ENCODE assay signal across 9 mouse cellular contexts in genomic region chr7:100886535-100886934, GRCm38 (mm10). TPM values are rescaled to one million over a fixed set of nuclear protein-coding genes. Genes with fewer than 3 reads are reported as not detected.
DNase-seq lines count a peak whose midpoint lies in the region; ATAC-seq and TF ChIP-seq lines count a peak whose summit lies in the region.
"Had no signal": no experiment of that assay in that cellular context is flagged by ENCODE, and none has a peak within 500 bp of the region (broad histone marks: within the 10 kb centered on the region; RNA-seq: fewer than 3 reads in every experiment).

No protein-coding gene starts in this region.

- H3K79me3 ChIP-seq in C2C12 (ENCODE audit: low read depth), result no peaks in the 10 kb centered on the region

- no peaks in the 10 kb centered on the region for H3K9me3 ChIP-seq in intestine, embryonic 14.5 days (ENCODE audit: control insufficient read depth, low read length)
- H3K9me3 ChIP-seq in intestine, embryonic 15.5 days, result no peaks in the 10 kb centered on the region
- H3K9me3 ChIP-seq: embryonic facial prominence, embryonic 15.5 days had no signal

- no peak overlapping the region for H3ac ChIP-seq in C2C12 (ENCODE audit: control insufficient read depth, insufficient read length, low read depth)

- no peak overlapping the region for H3K4me3 ChIP-seq in intestine, embryonic 14.5 days (ENCODE audit: low read depth, low read length)
- no peak overlapping the region for H3K4me3 ChIP-seq in intestine, embryonic 15.5 days (replicated peaks)
- H3K4me3 ChIP-seq in C2C12 (ENCODE audit: insufficient read depth, poor library complexity, severe bottlenecking), result no peak overlapping the region
- H3K4me3 ChIP-seq: embryonic facial prominence, embryonic 15.5 days had no signal

- no peak overlapping the region for H3K9ac ChIP-seq in intestine, embryonic 14.5 days (ENCODE audit: low read length)
- H3K9ac ChIP-seq in intestine, embryonic 15.5 days, result no peak overlapping the region
- H3K9ac ChIP-seq: embryonic facial prominence, embryonic 15.5 days had no signal

- no peaks in the 10 kb centered on the region for H3K27me3 ChIP-seq in intestine, embryonic 14.5 days (replicated peaks; ENCODE audit: control insufficient read depth, insufficient read depth, low read length)
- H3K27me3 ChIP-seq in intestine, embryonic 15.5 days (replicated peaks), result no peaks in the 10 kb centered on the region
- H3K27me3 ChIP-seq in C2C12 (ENCODE audit: control insufficient read depth, insufficient read depth, insufficient read length), result no peaks in the 10 kb centered on the region
- H3K27me3 ChIP-seq: embryonic facial prominence, embryonic 15.5 days had no signal

- no peak overlapping the region for H3K27ac ChIP-seq in intestine, embryonic 14.5 days (ENCODE audit: low read depth)
- H3K27ac ChIP-seq in intestine, embryonic 15.5 days, result no peak overlapping the region
- H3K27ac ChIP-seq: embryonic facial prominence, embryonic 15.5 days had no signal

- H3K4me2 ChIP-seq in intestine, embryonic 14.5 days (ENCODE audit: low read length), result no peak overlapping the region
- H3K4me2 ChIP-seq in intestine, embryonic 15.5 days (replicated peaks), result no peak overlapping the region
- H3K4me2 ChIP-seq: embryonic facial prominence, embryonic 15.5 days had no signal

- peaks cover 80% of the 10 kb centered on the region for H3K36me3 ChIP-seq in intestine, embryonic 14.5 days (ENCODE audit: control insufficient read depth, insufficient read depth, low read length)
- peaks cover 32% of the 10 kb centered on the region for H3K36me3 ChIP-seq in intestine, embryonic 15.5 days
- H3K36me3 ChIP-seq in C2C12 (ENCODE audit: control insufficient read depth, insufficient read depth), result peaks cover 15% of the 10 kb centered on the region

- ATAC-seq in intestine, embryonic 14.5 days (replicated peaks; ENCODE audit: low FRiP score, low TSS enrichment, low read depth), result no peak
- ATAC-seq in intestine, embryonic 15.5 days, result no peak

- DNase-seq in intestine, embryonic 14.5 days (ENCODE audit: low spot score), result peak; percentile 85
- peak; percentile 27 for DNase-seq in MEL-GATA-1-ER (ENCODE audit: extremely low read depth, low read depth)
- peak; percentile 67 to 79 for DNase-seq in cerebellum, postnatal 4 days (ENCODE audit: low spot score in 2 of 2)
- DNase-seq in layer of hippocampus, postnatal 25 days (ENCODE audit: extremely low spot score in 1 of 2, low spot score in 1 of 2), result peak; percentile 65 to 77
- DNase-seq in spleen, adult 12 weeks (ENCODE audit: low spot score), result peak; percentile 52
- DNase-seq in gastrocnemius, adult 8-10 months (ENCODE audit: low spot score in 2 of 2), result no peak

- WGBS in intestine, embryonic 14.5 days, result 30% methylated on average over 3 of the region's 3 CpGs
- 23% methylated on average over 3 of the region's 3 CpGs for WGBS in intestine, embryonic 15.5 days

- peak; percentile 17 for TF ChIP-seq CTCF in C2C12 (IDR thresholded peaks at IDR 0.05; ENCODE audit: control insufficient read depth, insufficient read depth, insufficient read length)

- no peaks in the 10 kb centered on the region for H3K4me1 ChIP-seq in intestine, embryonic 14.5 days (replicated peaks; ENCODE audit: control insufficient read depth, insufficient read depth, low read length)
- H3K4me1 ChIP-seq in intestine, embryonic 15.5 days (replicated peaks), result no peaks in the 10 kb centered on the region
- H3K4me1 ChIP-seq: embryonic facial prominence, embryonic 15.5 days had no signal

- no peaks in the 10 kb centered on the region for H3K79me2 ChIP-seq in C2C12 (ENCODE audit: control insufficient read depth, insufficient read depth)

TF ChIP-seq in C2C12, 6 proteins besides CTCF, POLR2A, EP300 and RAD21:
- TF ChIP-seq USF1 (IDR thresholded peaks at IDR 0.05; ENCODE audit: low read depth) (no peak), MYOG (IDR thresholded peaks at IDR 0.05; ENCODE audit: control insufficient read depth, extremely low read depth, insufficient read length) (no peak), FOSL1 (IDR thresholded peaks at IDR 0.05; ENCODE audit: insufficient read depth, low read length, poor library complexity, severe bottlenecking) (no peak), MYOD1 (IDR thresholded peaks at IDR 0.05; ENCODE audit: control insufficient read depth, insufficient read length, low read depth) (no peak), CEBPB (IDR thresholded peaks at IDR 0.05; ENCODE audit: low read depth) (no peak), MAX (IDR thresholded peaks at IDR 0.05) (no peak)

RNA-seq across cellular contexts. Expression of gene Relt, which starts 23.3 kb away (rescaled TPM):
- 1.9 and 2.0 TPM in 2 replicates for polyA plus RNA-seq in intestine, embryonic 14.5 days (2014; fragmentation: Nextera tagmentation; extraction: Ambion mirVana)
- 2.6 and 3.5 TPM in 2 replicates for polyA plus RNA-seq in intestine, embryonic 15.5 days (2015; fragmentation: Nextera tagmentation; extraction: Ambion mirVana)
- polyA plus RNA-seq in C2C12 (2012; fragmentation: generic; extraction: Trizol), result 23.7 TPM
- 10 to 100 TPM; 10.1 to 10.4 TPM for total RNA-seq in layer of hippocampus, postnatal 25 days (2021)
- total RNA-seq in gastrocnemius, adult 8-10 months (2022), result 10 to 100 TPM; 10.5 to 22.2 (median 13.8) TPM

RNA-seq across cellular contexts. Expression of gene Arhgef17, which starts 45.4 kb away (rescaled TPM):
- 12.9 and 14.2 TPM in 2 replicates for polyA plus RNA-seq in intestine, embryonic 14.5 days (2014; fragmentation: Nextera tagmentation; extraction: Ambion mirVana)
- polyA plus RNA-seq in intestine, embryonic 15.5 days (2015; fragmentation: Nextera tagmentation; extraction: Ambion mirVana), result 5.0 and 6.0 TPM in 2 replicates
- 35.4 TPM for polyA plus RNA-seq in C2C12 (2012; fragmentation: generic; extraction: Trizol)
- 100 to 1,000 TPM; 140 to 146 TPM for total RNA-seq in layer of hippocampus, postnatal 25 days (2021)
- total RNA-seq in gastrocnemius, adult 8-10 months (2022), result 10 to 100 TPM; 33.5 to 44.3 (median 38.1) TPM

Comparison
In these comparisons a context has a peak if more than half of its experiments do, and no peak if none do; other contexts are left out.
1. DNase-seq: peak in intestine, embryonic 14.5 days (single experiment), MEL-GATA-1-ER (single experiment), cerebellum, postnatal 4 days (2 of 2), layer of hippocampus, postnatal 25 days (2 of 2) and spleen, adult 12 weeks (single experiment); none in gastrocnemius, adult 8-10 months (0 of 2).